Mouse (Mus musculus) midbrain, postnatal 0 days (tissue): ENCODE results near the gene Herc3. TPM values are rescaled to one million over a fixed set of nuclear protein-coding genes. Genes with fewer than 3 reads are reported as not detected.

Experiments used
- ATAC-seq: fragments of 200-750 bp; cut with Nextera tagmentation; 2 replicates; pipeline ENCODE4 v1.8.0; 2017; ENCODE audit warnings: moderate number of reproducible peaks, mild to moderate bottlenecking, moderate TSS enrichment, moderate library complexity; ENCODE audit not compliant: low FRiP score
- DNase-seq: peaks from one replicate; pipeline ENCODE4 v3.0.0-alpha.2; 2015; ENCODE audit warnings: low spot score
- H3K27ac ChIP-seq: fragments of 300-500 bp; sonication (generic); 2 replicates; pipeline ENCODE4 v1.5.1; 2014; ENCODE audit warnings: low read depth, mild to moderate bottlenecking, low read length, mixed read lengths
- H3K27me3 ChIP-seq: fragments of 300-500 bp; sonication (generic); 2 replicates; pipeline ENCODE4 v1.6.1; 2014; ENCODE audit warnings: low read length, control low read depth, mixed read lengths; ENCODE audit not compliant: insufficient read depth
- H3K36me3 ChIP-seq: fragments of 300-500 bp; sonication (generic); 2 replicates; pipeline ENCODE4 v1.6.1; 2014; ENCODE audit warnings: low read length, control low read depth, mixed read lengths; ENCODE audit not compliant: insufficient read depth
- H3K4me1 ChIP-seq: fragments of 300-500 bp; sonication (generic); 2 replicates; pipeline ENCODE4 v1.6.1; 2014; ENCODE audit warnings: mild to moderate bottlenecking, control low read depth, antibody characterized with exemption, low read length, mixed read lengths; ENCODE audit not compliant: insufficient read depth
- H3K4me2 ChIP-seq: fragments of 300-500 bp; sonication (generic); 2 replicates; pipeline ENCODE4 v1.6.1; 2014; ENCODE audit warnings: low read depth, mild to moderate bottlenecking, low read length, mixed read lengths; ENCODE audit not compliant: poor library complexity, severe bottlenecking
- H3K4me3 ChIP-seq: fragments of 300-500 bp; sonication (generic); 2 replicates; pipeline ENCODE4 v1.5.1; 2014; ENCODE audit warnings: low read depth, mild to moderate bottlenecking, low read length, moderate library complexity
- H3K9ac ChIP-seq: fragments of 300-500 bp; sonication (generic); replicated peaks from 2 replicates; pipeline ENCODE4 v1.6.1; 2014; ENCODE audit warnings: mild to moderate bottlenecking, low read length, moderate library complexity, mixed read lengths; ENCODE audit not compliant: poor library complexity, severe bottlenecking
- H3K9me3 ChIP-seq: fragments of 300-500 bp; sonication (generic); 2 replicates; pipeline ENCODE4 v1.6.1; 2016; ENCODE audit warnings: low read length, control low read depth
- CTCF ChIP-seq: IDR thresholded peaks from 2 replicates; pipeline ENCODE4 v1.5.1; 2016; ENCODE audit warnings: antibody characterized with exemption, mild to moderate bottlenecking
- WGBS: fragments of 180-500 bp; shearing (Covaris S2); extraction: QIAGEN DNeasy Blood & Tissue Kit; methylation state at CpG from one replicate; pipeline ENCODE4 v1.1.7; 2014; 5-methylcytosine and 5-hydroxymethylcytosine counted together
- polyA plus RNA-seq: library from polyadenylated mRNA; unstranded; fragments of >200 nt; fragmentation: Nextera tagmentation; extraction: Ambion mirVana; gene quantifications from 2 replicates; pipeline ENCODE4 v1.2.1, GENCODE M21; 2015
- total RNA-seq: library from RNA; depleted of rRNA; stranded (reverse); fragments of >200 nt; gene quantifications from 2 replicates; pipeline ENCODE4 v1.2.3, GENCODE M21; 2014

Gene Herc3
- total and polyA plus RNA-seq, 2 experiments from 2014 or later = 34.2 to 153 TPM

DNA sequence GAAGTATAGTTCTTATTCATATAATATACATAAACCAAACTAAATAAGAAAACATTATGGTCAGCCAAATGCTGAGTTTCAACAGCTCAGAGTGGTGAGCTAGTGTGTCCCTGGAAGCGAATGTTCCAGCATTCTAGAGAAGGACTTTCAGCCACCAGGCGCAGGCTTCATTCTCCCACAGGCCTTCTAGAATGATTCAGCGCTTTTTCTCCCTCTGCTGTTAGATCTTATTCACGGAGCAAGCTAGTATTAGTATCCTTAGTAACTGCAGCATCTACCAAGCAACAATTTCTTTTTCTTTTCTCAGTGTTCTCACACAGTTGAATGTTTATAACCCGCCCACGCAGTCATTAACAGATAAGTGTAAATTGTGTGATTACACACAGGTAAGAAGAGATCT, 51.0 kb downstream of the Herc3 start:
- Histone ChIP-seq H3K27me3 (no peaks in the 10 kb centered on the region), H3K4me2 (no peak overlapping the region), H3K27ac (no peak overlapping the region), H3K9ac (no peak overlapping the region), H3K4me1 (no peaks in the 10 kb centered on the region), H3K36me3 (peaks cover 12% of the 10 kb centered on the region), H3K9me3 (no peaks in the 10 kb centered on the region), H3K4me3 (no peak overlapping the region)
- 70% methylated on average over 6 of the region's 6 CpGs for WGBS
- peak; percentile 49 for TF ChIP-seq CTCF
- ATAC-seq (no peak), DNase-seq (peak; percentile 54)

DNA sequence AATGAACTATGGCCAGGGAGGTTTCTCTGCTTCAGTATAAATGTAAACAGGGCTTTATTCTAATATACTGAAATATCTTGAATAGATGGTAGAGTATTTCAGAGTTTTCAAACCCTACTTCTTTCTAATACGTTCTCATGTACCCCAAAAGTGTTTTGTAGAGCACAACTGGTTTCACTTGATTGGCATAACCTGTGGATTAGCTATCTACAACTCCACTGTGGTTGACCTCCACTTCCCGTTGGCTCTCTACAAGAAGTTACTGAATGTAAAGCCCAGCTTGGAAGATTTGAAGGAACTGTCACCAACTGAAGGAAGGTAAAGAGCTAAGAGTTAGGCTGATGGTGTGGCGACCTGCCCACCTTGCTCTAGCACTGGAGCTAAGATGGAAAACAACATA, 58.7 kb downstream of the Herc3 start:
- ATAC-seq = no peak
- 87% methylated on average over 3 of the region's 3 CpGs for WGBS
- DNase-seq = no peak

DNA sequence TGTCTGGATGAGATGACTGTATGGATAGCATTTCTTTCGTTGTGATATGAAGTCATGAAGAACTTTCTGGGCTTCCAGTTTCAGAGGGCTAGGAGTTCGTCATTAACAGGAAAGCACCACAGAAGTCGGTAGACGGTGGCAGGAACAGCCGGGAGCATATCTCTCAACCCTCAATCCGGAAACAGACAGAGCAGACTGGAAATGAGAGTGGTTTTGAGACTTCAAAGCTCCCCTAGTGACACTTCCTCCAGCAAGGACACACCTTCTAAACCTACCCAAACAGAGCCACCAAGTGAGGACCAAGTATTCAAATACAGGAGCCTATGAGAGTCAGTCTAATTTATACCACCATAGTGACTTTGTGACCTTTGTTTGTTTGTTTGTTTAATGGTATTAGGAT, 62.0 kb downstream of the Herc3 start:
- no peak for TF ChIP-seq CTCF
- Histone ChIP-seq H3K4me3 (no peak overlapping the region), H3K4me1 (no peaks in the 10 kb centered on the region), H3K9me3 (no peaks in the 10 kb centered on the region), H3K9ac (no peak overlapping the region), H3K4me2 (no peak overlapping the region), H3K36me3 (peaks cover 25% of the 10 kb centered on the region), H3K27me3 (no peaks in the 10 kb centered on the region), H3K27ac (no peak overlapping the region)
- WGBS = 85% methylated on average over 6 of the region's 6 CpGs
- ATAC-seq = no peak
- DNase-seq = no peak

More for the DNA sequence above, 58.7 kb downstream of the Herc3 start:
- Histone ChIP-seq H3K4me1 (no peaks in the 10 kb centered on the region), H3K4me2 (no peak overlapping the region), H3K36me3 (peaks cover 22% of the 10 kb centered on the region), H3K9me3 (no peaks in the 10 kb centered on the region), H3K4me3 (no peak overlapping the region), H3K27me3 (no peaks in the 10 kb centered on the region), H3K27ac (no peak overlapping the region), H3K9ac (no peak overlapping the region)
- TF ChIP-seq CTCF = no peak

DNA sequence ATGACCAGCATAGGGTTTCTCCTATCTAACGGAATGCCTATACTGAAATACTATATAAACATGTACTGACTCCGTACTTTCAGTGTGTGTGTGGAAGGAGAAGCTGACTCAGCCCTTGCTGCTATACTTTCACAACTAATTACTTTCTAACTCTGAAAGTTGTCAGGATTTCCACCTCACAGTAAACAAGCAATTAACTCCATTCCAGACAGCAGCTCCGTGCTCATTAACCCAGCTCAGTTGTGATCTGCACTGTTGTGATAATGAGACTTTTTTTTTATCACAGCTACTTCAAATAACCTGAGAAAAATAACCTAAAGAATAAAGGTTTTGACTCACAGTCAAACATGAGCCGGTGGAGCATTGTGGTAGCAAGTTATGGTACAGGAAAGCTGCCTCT, 63.7 kb downstream of the Herc3 start:
- H3K27ac ChIP-seq = no peak overlapping the region
- WGBS = 87% methylated on average over 4 of the region's 4 CpGs
- no peak for TF ChIP-seq CTCF
- no peak overlapping the region for H3K4me2 ChIP-seq
- H3K9ac ChIP-seq = no peak overlapping the region
- ATAC-seq (no peak), DNase-seq (no peak)
- peaks cover 24% of the 10 kb centered on the region for H3K36me3 ChIP-seq
- no peaks in the 10 kb centered on the region for H3K27me3 ChIP-seq
- H3K4me1 ChIP-seq = no peaks in the 10 kb centered on the region
- no peaks in the 10 kb centered on the region for H3K9me3 ChIP-seq
- H3K4me3 ChIP-seq = no peak overlapping the region

DNA sequence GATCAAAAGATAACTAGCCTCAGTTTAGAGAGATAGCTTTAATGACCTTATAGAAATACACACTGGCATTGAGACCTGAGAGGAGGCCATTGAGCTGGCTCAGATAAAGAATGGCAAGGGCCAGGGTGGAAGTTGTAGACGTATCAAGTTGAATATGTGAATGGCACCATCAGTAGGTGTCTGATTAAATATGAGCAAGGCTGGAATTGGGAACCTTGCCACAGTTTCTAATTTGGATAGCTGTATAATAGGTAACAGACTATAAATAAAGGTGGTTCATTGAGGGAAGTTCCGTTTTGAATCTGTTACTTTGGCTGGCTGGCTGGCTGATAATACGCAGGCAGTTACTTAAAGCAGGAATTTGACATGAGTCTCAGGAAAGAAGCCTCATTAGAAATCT, 65.4 kb downstream of the Herc3 start:
- Histone ChIP-seq H3K27me3 (no peaks in the 10 kb centered on the region), H3K36me3 (peaks cover 19% of the 10 kb centered on the region), H3K27ac (no peak overlapping the region), H3K4me2 (no peak overlapping the region), H3K9ac (no peak overlapping the region), H3K4me1 (no peaks in the 10 kb centered on the region), H3K9me3 (no peaks in the 10 kb centered on the region), H3K4me3 (no peak overlapping the region)
- ATAC-seq (no peak), DNase-seq (no peak)
- 80% methylated on average over 3 of the region's 3 CpGs for WGBS
- TF ChIP-seq CTCF = no peak

DNA sequence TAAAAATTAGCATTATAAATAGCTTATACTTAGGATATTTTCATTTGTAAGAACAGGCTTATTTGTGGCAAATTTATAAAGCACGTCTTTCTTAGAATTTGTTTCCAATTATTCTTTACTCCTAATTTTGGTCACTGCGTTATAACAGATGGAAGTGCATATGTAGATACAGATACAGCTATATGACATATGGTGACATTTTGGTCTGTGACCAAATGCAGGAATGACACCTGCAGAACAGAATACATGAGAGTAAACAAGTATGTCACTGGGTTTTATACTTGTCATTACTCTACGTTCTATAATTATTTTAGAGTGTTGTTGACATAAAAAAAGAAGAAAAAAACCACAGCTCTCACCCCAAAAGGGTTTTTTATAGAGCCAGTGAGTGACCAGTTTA, 67.8 kb downstream of the Herc3 start:
- H3K9ac ChIP-seq = no peak overlapping the region
- DNase-seq (no peak), ATAC-seq (no peak)
- no peaks in the 10 kb centered on the region for H3K27me3 ChIP-seq
- no peak for TF ChIP-seq CTCF
- no peak overlapping the region for H3K4me3 ChIP-seq
- no peak overlapping the region for H3K4me2 ChIP-seq
- no peaks in the 10 kb centered on the region for H3K4me1 ChIP-seq
- peaks cover 10% of the 10 kb centered on the region for H3K36me3 ChIP-seq
- H3K9me3 ChIP-seq = no peaks in the 10 kb centered on the region
- no peak overlapping the region for H3K27ac ChIP-seq
- WGBS = 91% methylated on average over 3 of the region's 3 CpGs

DNA sequence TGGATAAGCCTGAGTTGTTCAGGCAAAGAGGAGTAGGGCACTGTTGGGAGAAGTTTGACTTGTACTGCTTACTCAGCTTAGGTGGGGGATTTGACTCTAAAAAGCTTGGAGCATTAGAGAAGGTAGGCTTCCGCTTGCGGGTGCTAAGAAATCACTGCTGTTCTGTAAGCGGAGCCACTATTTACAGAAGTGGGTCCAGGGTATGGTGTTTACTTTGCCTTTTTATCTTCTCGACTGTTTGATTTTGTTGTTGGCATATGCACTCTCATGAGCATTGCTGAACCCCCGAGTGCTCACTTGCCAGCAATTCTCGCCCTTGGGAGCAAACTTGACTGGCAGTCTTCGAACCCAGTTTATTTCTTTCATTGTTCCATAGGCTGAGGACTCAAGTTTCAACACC, 69.3 kb downstream of the Herc3 start:
- no peaks in the 10 kb centered on the region for H3K4me1 ChIP-seq
- no peaks in the 10 kb centered on the region for H3K9me3 ChIP-seq
- no peak overlapping the region for H3K27ac ChIP-seq
- no peak for TF ChIP-seq CTCF
- ATAC-seq = no peak
- 92% methylated on average over 7 of the region's 7 CpGs for WGBS
- no peaks in the 10 kb centered on the region for H3K27me3 ChIP-seq
- H3K36me3 ChIP-seq = peaks cover 8% of the 10 kb centered on the region
- no peak overlapping the region for H3K4me2 ChIP-seq
- H3K4me3 ChIP-seq = no peak overlapping the region
- H3K9ac ChIP-seq = no peak overlapping the region
- DNase-seq = no peak
